Mouse (Mus musculus): ENCODE measurements around the gene Ndufv3. TPM values are rescaled to one million over a fixed set of nuclear protein-coding genes. Genes with fewer than 3 reads are reported as not detected.

Gene Ndufv3
- polyA plus RNA-seq, 1 experiment: 475 TPM

DNA sequence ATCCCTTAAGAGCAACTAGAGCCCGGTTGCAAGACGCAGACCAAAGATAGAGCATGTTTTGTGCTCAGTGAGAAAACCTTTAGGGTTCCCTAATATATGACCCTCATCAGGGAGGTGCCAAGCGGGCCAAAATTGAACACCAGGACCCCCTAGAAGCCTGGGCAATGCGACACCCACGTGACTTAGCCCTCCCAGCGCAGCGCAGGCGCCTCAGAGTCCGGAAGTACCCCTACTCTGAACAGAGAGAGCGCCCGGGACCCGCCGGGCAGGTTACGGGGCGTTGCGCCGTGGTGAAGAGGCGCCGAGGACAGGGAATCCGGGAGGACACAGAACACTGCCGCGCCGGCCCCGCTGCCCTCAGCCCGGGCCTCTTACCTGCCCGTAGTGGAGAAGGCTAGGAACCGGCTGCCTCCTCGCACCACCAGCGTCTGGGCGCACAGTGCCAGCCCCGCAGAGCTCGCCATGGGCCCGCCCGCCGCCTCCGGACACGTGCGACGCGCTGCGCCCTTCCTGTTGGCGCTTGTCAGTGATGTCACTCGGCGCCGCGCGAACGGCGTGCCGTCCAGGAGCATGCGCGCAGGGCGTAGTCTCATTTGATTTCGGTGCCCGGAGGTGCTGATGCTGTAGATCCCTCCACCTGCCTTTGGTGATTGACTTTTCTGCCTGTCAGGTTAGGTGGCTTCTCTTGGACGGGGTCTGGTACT is 8.0 kb upstream of the Ndufv3 start:
- DNase-seq: peak; percentile 88
- 0 out of 2 replicates have a peak, but pooled peaks have one; percentile 4 for TF ChIP-seq CTCF (conservative IDR thresholded peaks at IDR 0.05; ENCODE audit: insufficient read depth, insufficient read length, low read depth, low read length)
- peak; percentile 61 for TF ChIP-seq POLR2A (IDR thresholded peaks at IDR 0.05; ENCODE audit: low read depth, low read length)
- no peaks in the 10 kb centered on the region for H3K36me3 ChIP-seq (ENCODE audit: control insufficient read depth, insufficient read depth, low read length)
- H3K4me3 ChIP-seq (ENCODE audit: insufficient read depth, low read depth, low read length): peak overlapping the region; percentile 86
- H3K4me1 ChIP-seq (ENCODE audit: control insufficient read depth, insufficient read depth, low read length): peaks cover 7% of the 10 kb centered on the region; the same call in 1 of the 2 replicates
- H3K27ac ChIP-seq (ENCODE audit: insufficient read depth, low read depth, low read length): 0 out of 2 replicates have a peak overlapping the region, but pooled peaks have one; percentile 18
- H3K27me3 ChIP-seq (replicated peaks; ENCODE audit: control insufficient read depth, insufficient read depth, low read length): no peaks in the 10 kb centered on the region
- WGBS: under 1% methylated on average over 56 of the region's 56 CpGs

DNA sequence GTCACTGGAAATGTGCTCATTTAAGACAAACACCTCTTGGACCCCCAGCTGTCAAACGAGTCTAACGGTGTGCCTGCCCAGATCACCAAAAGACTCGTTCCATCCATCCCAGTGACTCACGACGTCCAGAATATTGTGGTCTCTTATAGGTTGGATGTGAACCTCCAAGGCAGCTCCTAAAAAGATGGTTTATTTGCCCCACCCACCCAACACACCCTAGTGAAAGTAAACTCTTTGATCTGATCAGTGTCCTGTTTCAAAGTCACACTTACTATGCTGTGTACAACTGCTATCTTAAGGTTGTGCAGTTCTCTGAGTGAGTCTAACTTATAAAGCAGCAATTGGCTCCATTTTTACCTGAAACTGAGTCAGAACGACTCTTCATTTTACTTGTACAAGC is 7.3 kb upstream of the Ndufv3 start:
- Histone ChIP-seq H3K27ac (ENCODE audit: insufficient read depth, low read depth, low read length) (no peak overlapping the region), H3K36me3 (ENCODE audit: control insufficient read depth, insufficient read depth, low read length) (no peaks in the 10 kb centered on the region), H3K27me3 (replicated peaks; ENCODE audit: control insufficient read depth, insufficient read depth, low read length) (no peaks in the 10 kb centered on the region), H3K4me3 (ENCODE audit: insufficient read depth, low read depth, low read length) (peak overlapping the region; percentile 86), H3K4me1 (ENCODE audit: control insufficient read depth, insufficient read depth, low read length) (0 out of 2 replicates have a peak, but pooled peaks cover 4% of the 10 kb centered on the region)
- 15% methylated on average over 6 of the region's 6 CpGs for WGBS
- TF ChIP-seq POLR2A (IDR thresholded peaks at IDR 0.05; ENCODE audit: low read depth, low read length) (no peak), CTCF (conservative IDR thresholded peaks at IDR 0.05; ENCODE audit: insufficient read depth, insufficient read length, low read depth, low read length) (no peak)
- no peak for DNase-seq

DNA sequence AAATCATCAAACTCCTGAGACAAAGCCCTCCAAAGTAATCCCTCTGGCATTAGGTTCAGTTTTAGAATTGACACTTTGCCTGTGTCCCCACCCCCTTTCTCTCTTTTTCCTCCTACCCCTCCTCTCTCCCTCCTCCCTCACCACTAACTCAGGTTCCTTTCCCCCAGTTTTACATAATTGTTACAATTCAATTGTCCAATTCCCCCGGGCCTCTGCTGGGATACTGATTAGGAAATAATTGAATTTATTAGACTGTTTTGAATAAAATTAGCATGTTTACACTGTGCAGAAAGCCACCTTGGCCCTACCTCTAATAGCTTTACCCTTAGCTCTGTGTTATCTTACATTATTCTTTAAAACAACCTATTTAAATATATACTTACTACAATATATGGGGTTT is 5.2 kb upstream of the Ndufv3 start:
- WGBS: 56% methylated on average over 1 of the region's 1 CpGs
- TF ChIP-seq CTCF (conservative IDR thresholded peaks at IDR 0.05; ENCODE audit: insufficient read depth, insufficient read length, low read depth, low read length) (no peak), POLR2A (IDR thresholded peaks at IDR 0.05; ENCODE audit: low read depth, low read length) (no peak)
- H3K36me3 ChIP-seq (ENCODE audit: control insufficient read depth, insufficient read depth, low read length): no peaks in the 10 kb centered on the region

DNA sequence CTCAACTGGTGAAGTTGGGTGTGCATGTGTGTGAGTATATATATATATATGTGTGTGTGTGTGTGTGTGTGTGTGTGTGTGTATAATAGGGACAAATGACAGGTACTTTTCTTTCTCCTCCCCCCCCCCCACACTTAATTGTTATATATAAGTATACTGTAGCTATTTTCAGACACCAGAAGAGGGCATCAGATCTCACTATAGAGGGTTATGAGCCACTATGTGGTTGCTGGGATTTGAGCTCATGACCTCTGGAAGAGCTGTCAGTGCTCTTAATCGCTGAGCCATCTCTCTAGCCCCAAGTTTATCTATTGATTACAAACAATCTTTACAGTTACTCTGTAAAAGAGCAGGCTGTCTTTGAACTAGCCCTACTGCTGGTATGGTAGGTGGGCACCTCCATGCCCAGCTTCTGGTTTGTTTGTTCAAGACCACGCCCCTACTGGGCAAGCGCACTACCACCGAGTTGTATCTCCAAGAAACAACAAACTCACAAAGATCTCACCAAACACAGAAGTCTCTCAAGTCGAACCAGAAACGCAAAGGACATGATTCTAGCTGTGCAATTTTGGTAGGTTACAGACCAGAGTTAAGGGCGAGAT is 470 bp upstream of the Ndufv3 start:
- peaks cover 5% of the 10 kb centered on the region; the same call in 1 of the 2 replicates for H3K4me1 ChIP-seq (ENCODE audit: control insufficient read depth, insufficient read depth, low read length)
- no peak for DNase-seq
- peak overlapping the region; percentile 41 for H3K4me3 ChIP-seq (ENCODE audit: insufficient read depth, low read depth, low read length)
- H3K27me3 ChIP-seq (replicated peaks; ENCODE audit: control insufficient read depth, insufficient read depth, low read length): no peaks in the 10 kb centered on the region
- WGBS: 2% methylated on average over 7 of the region's 7 CpGs
- H3K27ac ChIP-seq (ENCODE audit: insufficient read depth, low read depth, low read length): peak overlapping the region; percentile 54; the same call in 1 of the 2 replicates
- H3K36me3 ChIP-seq (ENCODE audit: control insufficient read depth, insufficient read depth, low read length): no peaks in the 10 kb centered on the region; the same call in 1 of the 2 replicates
- TF ChIP-seq CTCF (conservative IDR thresholded peaks at IDR 0.05; ENCODE audit: insufficient read depth, insufficient read length, low read depth, low read length) (no peak), POLR2A (IDR thresholded peaks at IDR 0.05; ENCODE audit: low read depth, low read length) (no peak)

More for the DNA sequence above, 5.2 kb upstream of the Ndufv3 start:
- no peak for DNase-seq
- Histone ChIP-seq H3K27ac (ENCODE audit: insufficient read depth, low read depth, low read length) (no peak overlapping the region), H3K4me1 (ENCODE audit: control insufficient read depth, insufficient read depth, low read length) (0 out of 2 replicates have a peak, but pooled peaks cover 4% of the 10 kb centered on the region), H3K27me3 (replicated peaks; ENCODE audit: control insufficient read depth, insufficient read depth, low read length) (no peaks in the 10 kb centered on the region), H3K4me3 (ENCODE audit: insufficient read depth, low read depth, low read length) (no peak overlapping the region)

DNA sequence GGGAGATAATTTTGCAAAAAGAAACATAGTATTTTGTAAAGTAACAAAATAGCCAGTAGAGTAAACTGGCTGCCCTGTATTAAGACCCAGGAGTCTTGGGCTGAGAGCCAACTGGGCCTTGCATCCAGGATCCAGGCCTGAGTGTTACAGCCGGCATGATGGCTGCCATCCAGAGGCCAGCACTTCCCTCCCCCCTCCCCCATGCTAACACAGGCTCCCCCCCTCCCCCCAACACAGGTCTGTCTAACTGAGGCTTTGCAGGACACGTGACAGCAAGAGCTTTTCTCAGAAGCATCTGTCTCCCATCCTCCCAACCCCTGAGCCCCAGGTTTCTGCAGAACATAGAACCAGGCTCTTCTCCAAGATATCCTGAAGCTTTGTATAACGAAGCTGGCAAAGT is 980 bp downstream of the Ndufv3 start:
- peaks cover 5% of the 10 kb centered on the region; the same call in 1 of the 2 replicates for H3K4me1 ChIP-seq (ENCODE audit: control insufficient read depth, insufficient read depth, low read length)
- H3K27ac ChIP-seq (ENCODE audit: insufficient read depth, low read depth, low read length): no peak overlapping the region
- WGBS: 10% methylated on average over 3 of the region's 3 CpGs
- no peak for TF ChIP-seq POLR2A (IDR thresholded peaks at IDR 0.05; ENCODE audit: low read depth, low read length)
- no peak for TF ChIP-seq CTCF (conservative IDR thresholded peaks at IDR 0.05; ENCODE audit: insufficient read depth, insufficient read length, low read depth, low read length)
- DNase-seq: peak; percentile 88
- no peaks in the 10 kb centered on the region for H3K27me3 ChIP-seq (replicated peaks; ENCODE audit: control insufficient read depth, insufficient read depth, low read length)
- peak overlapping the region; percentile 69 for H3K4me3 ChIP-seq (ENCODE audit: insufficient read depth, low read depth, low read length)
- H3K36me3 ChIP-seq (ENCODE audit: control insufficient read depth, insufficient read depth, low read length): no peaks in the 10 kb centered on the region; the same call in 1 of the 2 replicates

DNA sequence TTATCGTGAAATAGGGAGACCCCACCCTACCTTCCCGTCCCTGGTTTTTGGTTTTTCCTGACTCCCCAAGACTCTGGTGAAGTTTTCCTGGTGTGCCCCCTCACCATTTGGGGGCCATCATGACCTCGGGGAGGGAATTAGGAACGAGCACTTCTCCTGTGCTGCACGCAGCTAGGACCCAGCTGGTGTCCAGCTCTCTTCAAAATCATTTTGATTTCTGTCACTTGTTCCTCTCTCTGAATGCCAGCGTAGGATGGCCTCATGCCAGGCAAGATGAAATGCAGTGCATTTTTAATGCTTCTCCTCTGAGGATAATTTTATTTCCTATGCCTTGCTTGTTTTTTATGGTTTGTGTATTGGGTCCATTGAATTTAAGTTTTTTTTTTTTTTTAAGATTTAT is 2.0 kb downstream of the Ndufv3 start:
- Histone ChIP-seq H3K36me3 (ENCODE audit: control insufficient read depth, insufficient read depth, low read length) (no peaks in the 10 kb centered on the region; the same call in 1 of the 2 replicates), H3K4me1 (ENCODE audit: control insufficient read depth, insufficient read depth, low read length) (peaks cover 5% of the 10 kb centered on the region; the same call in 1 of the 2 replicates), H3K4me3 (ENCODE audit: insufficient read depth, low read depth, low read length) (no peak overlapping the region), H3K27ac (ENCODE audit: insufficient read depth, low read depth, low read length) (no peak overlapping the region), H3K27me3 (replicated peaks; ENCODE audit: control insufficient read depth, insufficient read depth, low read length) (no peaks in the 10 kb centered on the region)
- no peak for TF ChIP-seq CTCF (conservative IDR thresholded peaks at IDR 0.05; ENCODE audit: insufficient read depth, insufficient read length, low read depth, low read length)
- no peak for TF ChIP-seq POLR2A (IDR thresholded peaks at IDR 0.05; ENCODE audit: low read depth, low read length)
- DNase-seq: no peak
- 84% methylated on average over 6 of the region's 6 CpGs for WGBS

DNA sequence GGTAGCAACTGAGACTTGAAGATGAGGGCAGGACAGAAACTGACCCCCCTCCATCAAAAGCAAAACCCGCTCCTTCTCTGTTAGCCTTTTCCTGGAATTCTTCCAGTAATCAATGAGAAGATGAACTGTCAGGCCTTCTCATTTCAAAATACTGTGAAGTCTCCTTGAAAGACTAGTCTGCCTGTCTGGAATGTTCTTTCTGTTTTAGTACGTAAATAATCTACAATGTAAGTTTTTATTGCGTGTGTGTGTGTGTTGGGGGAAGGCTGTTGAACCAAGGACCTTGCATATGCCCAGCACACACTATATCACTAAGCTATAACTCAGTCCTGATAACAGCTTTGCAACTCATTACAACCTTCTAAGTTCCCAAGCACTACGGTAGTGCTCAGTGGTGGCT is 5.2 kb downstream of the Ndufv3 start:
- H3K4me1 ChIP-seq (ENCODE audit: control insufficient read depth, insufficient read depth, low read length): peaks cover 7% of the 10 kb centered on the region; the same call in 1 of the 2 replicates
- H3K4me3 ChIP-seq (ENCODE audit: insufficient read depth, low read depth, low read length): no peak overlapping the region
- H3K27ac ChIP-seq (ENCODE audit: insufficient read depth, low read depth, low read length): no peak overlapping the region
- TF ChIP-seq CTCF (conservative IDR thresholded peaks at IDR 0.05; ENCODE audit: insufficient read depth, insufficient read length, low read depth, low read length) (no peak), POLR2A (IDR thresholded peaks at IDR 0.05; ENCODE audit: low read depth, low read length) (no peak)
- DNase-seq: no peak
- no peaks in the 10 kb centered on the region; the same call in none of the 2 replicates for H3K36me3 ChIP-seq (ENCODE audit: control insufficient read depth, insufficient read depth, low read length)
- H3K27me3 ChIP-seq (replicated peaks; ENCODE audit: control insufficient read depth, insufficient read depth, low read length): no peaks in the 10 kb centered on the region
- 84% methylated on average over 4 of the region's 4 CpGs for WGBS

Measured in kidney, adult 2 months (tissue).